Mouse (Mus musculus) ES-E14 (cell line): ENCODE measurements around the gene Disp1. TPM values are rescaled to one million over a fixed set of nuclear protein-coding genes. Genes with fewer than 3 reads are reported as not detected.

Experiments
- DNase-seq: peaks from one replicate; pipeline ENCODE4 v3.0.0-alpha.2; 2013; ENCODE audit warnings: low read depth, low spot score
- H3K27ac ChIP-seq: 2 replicates; pipeline ENCODE4 v1.5.1; 2012; ENCODE audit warnings: low read depth, mild to moderate bottlenecking, low read length, moderate library complexity, mixed read lengths; ENCODE audit not compliant: poor library complexity, insufficient read depth, severe bottlenecking
- H3K36me3 ChIP-seq: 2 replicates; pipeline ENCODE4 v1.6.1; 2012; ENCODE audit warnings: mild to moderate bottlenecking, low read length, moderate library complexity, mixed read lengths; ENCODE audit not compliant: control insufficient read depth, poor library complexity, insufficient read depth, severe bottlenecking
- H3K4me1 ChIP-seq, 2 experiments: fragments of 150-350 bp in 1 of 2; sonication (generic) in 1 of 2; 2 replicates each; pipeline ENCODE4 v1.6.1; 2012; ENCODE audit warnings: low read length in 2 of 2, mild to moderate bottlenecking in 1 of 2, mixed read lengths in 1 of 2; ENCODE audit not compliant: control insufficient read depth in 2 of 2, insufficient read depth in 2 of 2, poor library complexity in 1 of 2
- H3K4me3 ChIP-seq, 2 experiments: fragments of 150-350 bp in 1 of 2; sonication (generic) in 1 of 2; 2 replicates each; pipeline ENCODE4 v1.5.1; 2012; ENCODE audit warnings: low read length in 2 of 2, low read depth in 1 of 2, mild to moderate bottlenecking in 1 of 2, mixed read lengths in 1 of 2; ENCODE audit not compliant: insufficient read depth in 1 of 2, poor library complexity in 1 of 2, severe bottlenecking in 1 of 2
- H3K9ac ChIP-seq: 2 replicates; pipeline ENCODE4 v1.6.1; 2012; ENCODE audit warnings: low read depth, mild to moderate bottlenecking, low read length, mixed read lengths; ENCODE audit not compliant: poor library complexity, insufficient read depth, severe bottlenecking
- H3K9me3 ChIP-seq: fragments of 150-350 bp; sonication (generic); 2 replicates; pipeline ENCODE4 v1.6.1; 2012; ENCODE audit warnings: low read depth, mild to moderate bottlenecking, low read length; ENCODE audit not compliant: control insufficient read depth, insufficient read depth
- CHD2 ChIP-seq: IDR thresholded peaks from 2 replicates; pipeline ENCODE4 v1.6.1; 2014; ENCODE audit warnings: mild to moderate bottlenecking, low read depth, low read length, inconsistent platforms
- HCFC1 ChIP-seq: IDR thresholded peaks from 2 replicates; pipeline ENCODE4 v1.6.1; 2012; ENCODE audit warnings: low read length, inconsistent platforms, borderline replicate concordance; ENCODE audit not compliant: insufficient read depth
- MAFK ChIP-seq: IDR thresholded peaks from 2 replicates; pipeline ENCODE4 v1.6.1; 2014; ENCODE audit warnings: mild to moderate bottlenecking, low read depth, low read length, inconsistent platforms; ENCODE audit not compliant: insufficient read depth
- ZC3H11A ChIP-seq: IDR thresholded peaks from 2 replicates; pipeline ENCODE4 v1.6.1; 2012; ENCODE audit warnings: low read depth, mild to moderate bottlenecking, inconsistent platforms, low read length, borderline replicate concordance
- ZNF384 ChIP-seq: IDR thresholded peaks from 2 replicates; pipeline ENCODE4 v1.6.1; 2012; ENCODE audit warnings: low read depth, low read length, inconsistent platforms
- in situ Hi-C, 2 experiments: fragments of 600-800 bp; cut with MboI; formaldehyde crosslinking; loops; one replicate each; pipeline ENCODE4 v1.15.1; 2025; ENCODE audit warnings: low sequenced_read_pairs in 2 of 2, inconsistent platforms in 1 of 2; ENCODE audit not compliant: unreplicated experiment in 2 of 2
- total RNA-seq: library from RNA; depleted of rRNA; stranded (reverse); fragments of 300-350 nt; gene quantifications from 2 replicates; pipeline ENCODE4 v1.2.3, GENCODE M21; 2012

Disp1 gene
- total RNA-seq, 1 experiment, result 13.5 TPM

GRCm38 (mm10) chr1:183084085-183085050 lies 137.0 kb downstream of the Disp1 start:
- H3K4me1 ChIP-seq, result no peaks in the 10 kb centered on the region
- no peak overlapping the region for H3K27ac ChIP-seq
- H3K36me3 ChIP-seq, result peaks cover 27% of the 10 kb centered on the region
- H3K4me3 ChIP-seq, result no peak overlapping the region
- in situ Hi-C loops, result no loop called here
- H3K9me3 ChIP-seq, result no peaks in the 10 kb centered on the region
- DNase-seq, result no peak
- TF ChIP-seq HCFC1 (no peak), CHD2 (no peak), MAFK (no peak), ZC3H11A (no peak), ZNF384 (no peak)
- no peak overlapping the region for H3K9ac ChIP-seq

- in situ Hi-C loops, result no loop called here
- Histone ChIP-seq H3K4me1 (no peaks in the 10 kb centered on the region), H3K36me3 (peaks cover 7% of the 10 kb centered on the region), H3K9ac (no peak overlapping the region), H3K9me3 (no peaks in the 10 kb centered on the region), H3K4me3 (no peak overlapping the region), H3K27ac (no peak overlapping the region)
- no peak for TF ChIP-seq ZC3H11A
- DNase-seq, result no peak
Measured at GRCm38 (mm10) chr1:183082436-183082835, 138.9 kb downstream of the Disp1 start.

GRCm38 (mm10) chr1:183081126-183081525 lies 140.2 kb downstream of the Disp1 start:
- no peak overlapping the region for H3K4me3 ChIP-seq
- no peaks in the 10 kb centered on the region for H3K4me1 ChIP-seq
- no peak overlapping the region for H3K27ac ChIP-seq
- no peaks in the 10 kb centered on the region for H3K9me3 ChIP-seq
- in situ Hi-C loops, result no loop called here
- no peaks in the 10 kb centered on the region for H3K36me3 ChIP-seq
- no peak overlapping the region for H3K9ac ChIP-seq
- TF ChIP-seq HCFC1 (no peak), MAFK (no peak), CHD2 (no peak), ZNF384 (no peak), ZC3H11A (no peak)
- no peak for DNase-seq

GRCm38 (mm10) chr1:183075121-183075822 lies 146.1 kb downstream of the Disp1 start:
- Histone ChIP-seq H3K9me3 (no peaks in the 10 kb centered on the region), H3K4me3 (no peak overlapping the region), H3K4me1 (no peaks in the 10 kb centered on the region), H3K27ac (no peak overlapping the region), H3K36me3 (no peaks in the 10 kb centered on the region), H3K9ac (no peak overlapping the region)
- in situ Hi-C loops, result no loop called here
- TF ChIP-seq ZC3H11A (no peak), CHD2 (no peak), HCFC1 (no peak), MAFK (no peak), ZNF384 (no peak)
- DNase-seq, result no peak
